Mouse (Mus musculus) testis, adult 2 months (tissue): Measurements from ENCODE around the gene Fzd1. TPM values are rescaled to one million over a fixed set of nuclear protein-coding genes. Genes with fewer than 3 reads are reported as not detected.

Experiments
- H3K27ac ChIP-seq: fragments of 200-500 bp; 2 replicates; pipeline ENCODE4 v1.5.1; 2012; ENCODE audit warnings: low read depth, low read length; ENCODE audit not compliant: control insufficient read depth, insufficient read depth
- H3K27me3 ChIP-seq: fragments of 200-500 bp; 2 replicates; pipeline ENCODE4 v1.6.1; 2012; ENCODE audit warnings: mild to moderate bottlenecking, low read length, moderate library complexity; ENCODE audit not compliant: control insufficient read depth, insufficient read depth
- H3K36me3 ChIP-seq: fragments of 200-500 bp; 2 replicates; pipeline ENCODE4 v1.6.1; 2012; ENCODE audit warnings: mild to moderate bottlenecking, low read length; ENCODE audit not compliant: control insufficient read depth, insufficient read depth
- H3K4me1 ChIP-seq: fragments of 200-500 bp; 2 replicates; pipeline ENCODE4 v1.6.1; 2012; ENCODE audit warnings: low read length; ENCODE audit not compliant: control insufficient read depth, insufficient read depth
- H3K4me3 ChIP-seq: fragments of 200-500 bp; 2 replicates; pipeline ENCODE4 v1.5.1; 2012; ENCODE audit warnings: low read depth, mild to moderate bottlenecking, low read length, moderate library complexity, mixed read lengths; ENCODE audit not compliant: control insufficient read depth
- CTCF ChIP-seq: fragments of 200-500 bp; IDR thresholded peaks from 2 replicates; pipeline ENCODE4 v1.5.1; 2012; ENCODE audit warnings: low read depth, mild to moderate bottlenecking, inconsistent platforms, low read length, moderate library complexity; ENCODE audit not compliant: control insufficient read depth, insufficient read depth, insufficient replicate concordance
- POLR2A ChIP-seq: fragments of 200-500 bp; IDR thresholded peaks from 2 replicates; pipeline ENCODE4 v1.6.1; 2012; ENCODE audit warnings: low read depth, mild to moderate bottlenecking, inconsistent platforms, low read length, moderate library complexity; ENCODE audit not compliant: control insufficient read depth
- polyA plus RNA-seq: library from polyadenylated mRNA; depleted of rRNA; stranded (reverse); fragments of >200 nt; gene quantifications from 2 replicates; pipeline ENCODE4 v1.2.3, GENCODE M21; 2012

Gene Fzd1
- polyA plus RNA-seq, 1 experiment: 1.6 TPM

DNA sequence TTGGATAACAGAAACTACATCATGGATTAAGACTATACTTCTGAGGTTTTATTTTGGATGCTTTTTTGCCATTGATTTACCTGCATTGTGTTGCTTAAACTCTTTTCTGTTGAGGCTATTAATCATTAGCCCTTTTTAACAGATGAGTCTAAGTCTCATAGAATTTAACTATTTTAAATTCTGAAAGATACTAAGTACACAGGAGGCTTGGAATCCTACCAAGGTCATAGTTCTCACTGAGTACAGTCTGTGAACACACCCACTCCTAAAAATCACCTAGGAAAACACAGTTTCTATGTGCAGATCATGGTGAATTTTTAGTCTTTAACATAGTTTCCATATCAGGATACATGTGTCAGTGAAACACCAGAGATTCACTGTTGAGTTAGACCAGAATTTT, 4.1 kb upstream of the Fzd1 start:
- TF ChIP-seq CTCF: no peak
- TF ChIP-seq POLR2A: no peak
- H3K4me3 ChIP-seq: no peak overlapping the region
- no peak overlapping the region for H3K27ac ChIP-seq
- H3K27me3 ChIP-seq: no peaks in the 10 kb centered on the region; the same call in 1 of the 2 replicates
- peaks cover 14% of the 10 kb centered on the region for H3K4me1 ChIP-seq
- H3K36me3 ChIP-seq: no peaks in the 10 kb centered on the region

- Histone ChIP-seq H3K4me3 (peak overlapping the region; percentile 80), H3K4me1 (peaks cover 32% of the 10 kb centered on the region), H3K27me3 (no peaks in the 10 kb centered on the region; the same call in 1 of the 2 replicates), H3K27ac (peak overlapping the region; percentile 69), H3K36me3 (no peaks in the 10 kb centered on the region)
- no peak for TF ChIP-seq CTCF
- no peak for TF ChIP-seq POLR2A
Observed at GRCm38 (mm10) chr5:4758331-4759080, 671 bp upstream of the Fzd1 start.

DNA sequence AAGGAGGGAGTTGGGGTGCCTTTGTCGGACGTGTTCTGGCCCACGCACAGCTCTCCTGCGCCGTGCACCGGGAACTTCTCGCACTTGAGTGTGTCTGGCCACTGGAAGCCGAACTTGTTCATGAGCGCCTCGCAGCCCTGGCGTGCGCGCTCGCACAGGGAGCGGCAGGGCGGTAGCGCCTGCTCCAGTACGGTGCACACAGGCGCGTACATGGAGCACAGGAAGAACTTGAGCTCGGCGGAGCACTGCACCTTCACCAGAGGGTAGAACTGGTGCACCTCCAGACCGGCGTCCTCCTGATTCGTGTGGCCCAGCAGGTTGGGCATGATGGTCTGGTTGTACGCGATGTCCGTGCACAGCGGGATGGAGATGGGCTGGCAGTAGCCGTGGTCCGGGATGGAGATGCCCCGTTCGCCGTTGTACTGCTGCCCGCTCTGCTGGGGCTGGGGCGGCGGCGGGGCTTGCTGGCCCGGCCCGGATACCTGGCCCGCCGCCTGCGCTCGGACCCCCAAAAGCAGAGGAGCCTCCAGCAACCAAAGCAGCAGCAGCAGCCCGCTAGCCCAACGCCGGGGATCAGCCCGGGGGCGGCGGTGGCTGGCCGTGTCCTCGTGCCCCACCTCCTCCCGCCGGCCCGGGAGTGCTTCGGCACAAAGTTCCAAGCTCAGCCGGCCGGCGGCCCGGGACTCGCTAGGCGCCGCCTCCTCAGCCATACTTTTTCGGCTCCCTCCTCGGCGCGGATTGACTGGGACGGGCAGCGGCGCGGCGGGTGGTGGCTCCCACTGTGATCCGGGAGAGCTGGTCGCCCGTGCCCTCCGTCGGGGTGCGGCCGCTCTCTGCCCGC, 744 bp downstream of the Fzd1 start:
- peaks cover 32% of the 10 kb centered on the region for H3K4me1 ChIP-seq
- TF ChIP-seq POLR2A: no peak
- TF ChIP-seq CTCF: no peak

DNA sequence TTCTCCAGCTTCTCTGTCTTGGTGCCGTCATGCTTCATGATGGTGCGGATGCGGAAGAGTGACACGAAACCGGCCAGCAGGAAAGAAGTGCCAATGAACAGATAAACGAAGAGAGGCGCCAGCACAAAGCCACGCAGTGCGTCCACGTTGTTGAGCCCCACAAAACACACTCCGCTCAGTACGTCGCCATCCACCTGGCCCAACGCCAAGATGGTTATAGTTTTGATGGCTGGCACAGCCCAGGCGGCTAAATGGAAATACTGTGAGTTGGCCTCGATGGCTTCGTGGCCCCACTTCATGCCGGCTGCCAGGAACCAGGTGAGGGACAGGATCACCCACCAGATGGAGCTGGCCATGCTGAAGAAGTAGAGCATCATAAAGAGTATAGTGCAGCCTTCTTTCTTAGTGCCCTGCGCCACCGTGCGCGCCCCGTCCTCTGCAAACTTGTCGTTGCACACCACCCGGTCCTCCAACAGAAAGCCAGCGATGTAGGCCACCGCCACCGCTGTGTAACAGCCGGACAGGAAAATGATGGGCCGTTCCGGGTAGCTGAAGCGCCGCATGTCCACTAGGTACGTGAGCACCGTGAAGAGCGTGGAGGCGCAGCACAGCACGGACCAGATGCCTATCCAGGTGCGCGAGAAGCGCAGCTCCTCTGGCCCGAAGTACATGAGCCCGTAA, 1.7 kb downstream of the Fzd1 start:
- TF ChIP-seq CTCF (no peak), POLR2A (no peak)
- H3K27ac ChIP-seq: no peak overlapping the region

More for the DNA sequence above, 744 bp downstream of the Fzd1 start:
- peak overlapping the region; percentile 80 for H3K4me3 ChIP-seq
- H3K36me3 ChIP-seq: no peaks in the 10 kb centered on the region
- H3K27me3 ChIP-seq: no peaks in the 10 kb centered on the region; the same call in 1 of the 2 replicates
- peak overlapping the region; percentile 34 for H3K27ac ChIP-seq

GRCm38 (mm10) chr5:4755326-4755725, 2.5 kb downstream of the Fzd1 start:
- H3K4me1 ChIP-seq: peaks cover 32% of the 10 kb centered on the region
- H3K36me3 ChIP-seq: no peaks in the 10 kb centered on the region
- no peak for TF ChIP-seq CTCF
- TF ChIP-seq POLR2A: no peak
- H3K4me3 ChIP-seq: no peak overlapping the region
- H3K27ac ChIP-seq: no peak overlapping the region
- H3K27me3 ChIP-seq: no peaks in the 10 kb centered on the region; the same call in 1 of the 2 replicates

More for the DNA sequence above, 1.7 kb downstream of the Fzd1 start:
- H3K4me3 ChIP-seq: peak overlapping the region; percentile 80
- H3K36me3 ChIP-seq: no peaks in the 10 kb centered on the region
- peaks cover 32% of the 10 kb centered on the region for H3K4me1 ChIP-seq
- H3K27me3 ChIP-seq: no peaks in the 10 kb centered on the region; the same call in 1 of the 2 replicates

DNA sequence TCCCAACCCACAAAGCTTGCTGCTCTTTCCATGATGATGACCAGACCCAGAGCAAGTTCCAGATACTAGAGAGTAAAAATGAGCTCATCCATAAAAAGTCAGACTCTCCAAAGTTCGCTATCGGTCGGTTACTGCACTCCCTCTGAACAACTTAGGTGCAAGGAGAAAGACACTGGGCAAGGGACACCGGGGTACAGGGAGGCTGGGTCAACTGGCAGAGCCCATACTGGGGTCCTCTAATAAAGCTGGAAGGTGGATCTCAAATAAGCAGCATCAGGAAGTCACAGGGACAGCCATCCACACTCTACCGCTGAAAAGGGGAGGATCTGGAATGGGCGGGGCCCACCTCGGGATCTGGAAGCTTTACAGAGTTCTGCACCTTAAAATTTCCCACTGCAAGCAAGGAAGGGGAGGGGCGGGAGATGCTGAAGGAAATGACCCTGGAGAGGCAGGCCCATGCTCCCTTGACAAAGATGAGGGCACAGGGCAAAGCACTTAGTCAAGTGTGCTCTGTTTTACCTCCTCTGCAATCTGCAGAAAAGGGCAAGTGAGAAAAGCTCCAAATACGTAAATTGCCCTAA, 3.0 kb downstream of the Fzd1 start:
- Histone ChIP-seq H3K4me1 (peaks cover 32% of the 10 kb centered on the region), H3K4me3 (no peak overlapping the region), H3K27ac (no peak overlapping the region), H3K36me3 (no peaks in the 10 kb centered on the region), H3K27me3 (no peaks in the 10 kb centered on the region; the same call in 1 of the 2 replicates)
- TF ChIP-seq POLR2A: no peak
